Mouse (Mus musculus) myocyte (in vitro differentiated cells): ENCODE results near the gene Gm1673. TPM values are rescaled to one million over a fixed set of nuclear protein-coding genes. Genes with fewer than 3 reads are reported as not detected.

Experiments used
- H3K27me3 ChIP-seq: one replicate; pipeline ENCODE4 v1.6.1; 2011; ENCODE audit not compliant: control insufficient read depth, insufficient read depth, insufficient read length
- H3K36me3 ChIP-seq: one replicate; pipeline ENCODE4 v1.6.1; 2011; ENCODE audit not compliant: control insufficient read depth, insufficient read depth
- H3K4me2 ChIP-seq: one replicate; pipeline ENCODE4 v1.6.1; 2011; ENCODE audit warnings: low read depth, control low read depth
- H3K4me3 ChIP-seq: one replicate; pipeline ENCODE4 v1.5.1; 2011; ENCODE audit warnings: mild to moderate bottlenecking, control low read depth, moderate library complexity
- H3K79me2 ChIP-seq: one replicate; pipeline ENCODE4 v1.6.1; 2011; ENCODE audit not compliant: control insufficient read depth, insufficient read depth
- H3ac ChIP-seq: one replicate; pipeline ENCODE4 v1.6.1; 2011; ENCODE audit not compliant: control insufficient read depth, insufficient read length
- CEBPB ChIP-seq: IDR thresholded peaks from 2 replicates; pipeline ENCODE4 v1.6.1; 2011; ENCODE audit warnings: mild to moderate bottlenecking, moderate library complexity; ENCODE audit not compliant: poor library complexity, insufficient read depth, severe bottlenecking
- E2F4 ChIP-seq: IDR thresholded peaks from one replicate; pipeline ENCODE4 v1.6.1; 2011; ENCODE audit warnings: mild to moderate bottlenecking, control low read depth, moderate library complexity; ENCODE audit not compliant: insufficient read depth
- MAX ChIP-seq: IDR thresholded peaks from one replicate; pipeline ENCODE4 v1.6.1; 2011; ENCODE audit warnings: low read depth, mild to moderate bottlenecking, control low read depth
- MYOD1 ChIP-seq, 3 experiments: IDR thresholded peaks; one replicate each; pipeline ENCODE4 v1.6.1; 2011; ENCODE audit warnings: control low read depth in 2 of 3, low read depth in 2 of 3, mild to moderate bottlenecking in 2 of 3, moderate library complexity in 1 of 3; ENCODE audit not compliant: insufficient read length in 2 of 3, control insufficient read depth in 1 of 3
- MYOG ChIP-seq, 3 experiments: IDR thresholded peaks; one replicate each; pipeline ENCODE4 v1.6.1; 2011; ENCODE audit warnings: control low read depth in 2 of 3, low read depth in 2 of 3, mild to moderate bottlenecking in 2 of 3; ENCODE audit not compliant: insufficient read length in 2 of 3, control insufficient read depth in 1 of 3, insufficient read depth in 1 of 3
- POLR2A ChIP-seq: IDR thresholded peaks from one replicate; pipeline ENCODE4 v1.6.1; 2011; ENCODE audit warnings: low read depth, mild to moderate bottlenecking, control low read depth, moderate library complexity; ENCODE audit not compliant: insufficient read length
- POLR2AphosphoS2 ChIP-seq: IDR thresholded peaks from one replicate; pipeline ENCODE4 v1.6.1; 2011; ENCODE audit warnings: low read depth, control low read depth; ENCODE audit not compliant: insufficient read length
- REST ChIP-seq: IDR thresholded peaks from one replicate; pipeline ENCODE4 v1.6.1; 2011; ENCODE audit warnings: mild to moderate bottlenecking, control low read depth, moderate library complexity; ENCODE audit not compliant: insufficient read depth, insufficient read length
- SRF ChIP-seq: IDR thresholded peaks from one replicate; pipeline ENCODE4 v1.6.1; 2011; ENCODE audit warnings: low read depth; ENCODE audit not compliant: control insufficient read depth, insufficient read length
- TCF12 ChIP-seq: IDR thresholded peaks from one replicate; pipeline ENCODE4 v1.6.1; 2011; ENCODE audit warnings: mild to moderate bottlenecking, control low read depth; ENCODE audit not compliant: poor library complexity, insufficient read depth, severe bottlenecking
- TCF3 ChIP-seq: IDR thresholded peaks from one replicate; pipeline ENCODE4 v1.6.1; 2011; ENCODE audit warnings: low read depth, control low read depth; ENCODE audit not compliant: insufficient read length
- USF1 ChIP-seq: IDR thresholded peaks from one replicate; pipeline ENCODE4 v1.6.1; 2011; ENCODE audit warnings: low read depth, mild to moderate bottlenecking, control low read depth, moderate library complexity
- polyA plus RNA-seq: library from polyadenylated mRNA; unstranded; fragments of >200 nt; fragmentation: generic; extraction: Trizol; gene quantifications from one replicate; pipeline ENCODE4 v1.2.1, GENCODE M21; 2012; ENCODE audit warnings: missing spikeins

The Gm1673 gene
- 1.9 TPM for polyA plus RNA-seq

DNA sequence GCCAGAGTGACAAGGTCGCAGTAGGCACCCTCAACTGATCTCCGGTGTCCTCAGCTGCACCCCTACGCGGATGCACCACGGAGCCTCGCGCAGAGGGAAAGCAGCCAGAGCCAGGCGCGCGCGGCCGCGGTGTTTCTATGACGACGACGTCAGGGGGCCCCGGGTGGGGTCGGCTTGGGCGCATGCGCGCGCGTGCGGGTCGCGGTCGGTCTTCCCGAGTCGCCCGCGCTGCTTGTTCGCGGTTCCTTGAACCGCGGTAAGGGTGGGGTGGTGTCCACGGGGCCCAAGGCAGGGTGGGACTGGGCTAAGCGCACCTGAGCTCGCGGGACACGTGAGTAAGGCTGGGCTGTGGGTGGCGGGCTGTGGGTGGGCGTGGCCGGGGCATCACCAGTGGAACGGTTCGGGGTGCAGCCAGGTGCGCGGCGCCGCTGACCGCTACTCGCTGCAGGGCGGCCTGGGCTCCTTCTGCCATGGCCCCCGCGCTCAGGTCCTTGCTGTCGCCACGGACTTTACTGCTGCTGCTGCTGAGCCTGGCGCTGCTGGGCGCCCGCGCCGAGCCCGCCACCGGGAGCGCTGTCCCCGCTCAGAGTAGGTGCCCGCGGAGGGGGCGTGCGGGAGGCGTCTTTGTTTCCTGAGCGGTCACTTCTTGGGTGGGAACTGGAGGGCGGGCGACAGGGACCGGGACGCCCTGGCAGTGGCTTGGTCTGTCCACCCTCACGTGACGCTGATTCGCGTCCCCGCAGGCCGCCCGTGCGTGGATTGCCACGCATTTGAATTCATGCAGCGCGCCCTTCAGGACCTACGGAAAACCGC is at the start of gene Gm1673:
Gene Gm1673 (plus strand): TSS at position 125 of the 813 bp plus-strand sequence.
- H3ac ChIP-seq: no peak within 1 kb of the TSS
- no peaks in the 10 kb centered on the region for H3K36me3 ChIP-seq
- peaks cover 57% of the 10 kb centered on the region for H3K27me3 ChIP-seq
- H3K79me2 ChIP-seq: no peaks in the 10 kb centered on the region
- H3K4me3 ChIP-seq: no peak within 1 kb of the TSS
- no peak within 1 kb of the TSS for H3K4me2 ChIP-seq
- TF ChIP-seq MYOG (IDR thresholded peaks at IDR 0.05; ENCODE audit: control insufficient read depth in 1 of 3, insufficient read depth in 1 of 3, insufficient read length in 2 of 3, low read depth in 2 of 3) (no peak), REST (no peak), CEBPB (no peak), E2F4 (no peak)

DNA sequence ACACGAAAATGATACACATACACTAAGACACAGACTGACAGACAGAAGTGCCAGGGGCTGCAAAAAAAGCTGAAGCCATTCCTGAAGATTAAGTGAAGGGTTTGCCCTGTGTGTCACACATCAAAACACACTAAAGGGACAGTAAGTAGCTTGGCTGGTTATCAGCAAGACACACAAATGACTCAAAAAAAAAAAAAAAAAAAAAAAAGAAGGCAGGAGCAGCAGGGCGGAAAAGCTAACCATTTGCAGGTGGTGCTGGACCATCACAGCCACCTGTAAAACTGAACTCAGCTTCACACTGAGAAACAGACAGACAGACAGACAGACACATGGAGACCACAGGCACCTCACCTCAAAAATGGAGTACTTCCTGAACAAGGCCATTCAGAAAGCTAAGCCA is 49.2 kb upstream of the Gm1673 start:
- H3ac ChIP-seq: no peak overlapping the region
- peaks cover 13% of the 10 kb centered on the region for H3K36me3 ChIP-seq
- H3K4me2 ChIP-seq: peak overlapping the region; percentile 75
- no peak overlapping the region for H3K4me3 ChIP-seq
- TF ChIP-seq TCF12 (no peak), POLR2A (no peak), SRF (no peak), USF1 (no peak), MYOD1 (IDR thresholded peaks at IDR 0.05; ENCODE audit: control insufficient read depth in 1 of 3, insufficient read length in 2 of 3, low read depth in 2 of 3) (no peak), POLR2AphosphoS2 (no peak), TCF3 (no peak), CEBPB (no peak), MYOG (IDR thresholded peaks at IDR 0.05; ENCODE audit: control insufficient read depth in 1 of 3, insufficient read depth in 1 of 3, insufficient read length in 2 of 3, low read depth in 2 of 3) (no peak), E2F4 (no peak), MAX (no peak), REST (no peak)
- H3K27me3 ChIP-seq: no peaks in the 10 kb centered on the region
- H3K79me2 ChIP-seq: peaks cover 61% of the 10 kb centered on the region

DNA sequence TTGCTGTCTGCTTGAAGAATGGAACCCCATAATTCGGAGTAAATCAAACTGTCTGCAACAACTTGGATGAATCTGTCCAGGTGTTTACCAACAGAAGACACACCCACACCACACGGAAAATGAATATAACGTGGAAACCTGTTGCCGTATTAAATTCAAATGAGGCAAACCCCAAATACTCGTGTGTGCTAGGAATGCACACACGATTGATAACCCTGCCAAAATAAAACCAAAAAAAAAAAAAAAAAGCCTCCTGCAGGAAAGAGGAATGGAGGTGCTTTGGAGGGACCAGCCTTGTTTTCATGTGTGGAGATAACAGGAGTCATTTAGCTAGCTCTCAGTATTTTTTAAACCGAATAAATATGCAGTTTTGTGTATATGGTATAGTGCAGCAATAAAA is 48.4 kb upstream of the Gm1673 start:
- no peak overlapping the region for H3ac ChIP-seq
- H3K4me2 ChIP-seq: peak overlapping the region; percentile 75
- H3K27me3 ChIP-seq: no peaks in the 10 kb centered on the region
- H3K79me2 ChIP-seq: peaks cover 54% of the 10 kb centered on the region
- peak overlapping the region; percentile 53 for H3K4me3 ChIP-seq
- no peak for TF ChIP-seq POLR2A
- TF ChIP-seq POLR2AphosphoS2: no peak
- TF ChIP-seq USF1: no peak
- TF ChIP-seq MYOD1 (IDR thresholded peaks at IDR 0.05; ENCODE audit: control insufficient read depth in 1 of 3, insufficient read length in 2 of 3, low read depth in 2 of 3): no peak
- no peak for TF ChIP-seq CEBPB
- TF ChIP-seq E2F4: no peak
- TF ChIP-seq SRF: no peak
- TF ChIP-seq MAX: no peak
- TF ChIP-seq TCF12: no peak
- no peak for TF ChIP-seq MYOG (IDR thresholded peaks at IDR 0.05; ENCODE audit: control insufficient read depth in 1 of 3, insufficient read depth in 1 of 3, insufficient read length in 2 of 3, low read depth in 2 of 3)
- TF ChIP-seq REST: no peak
- TF ChIP-seq TCF3: no peak
- H3K36me3 ChIP-seq: peaks cover 6% of the 10 kb centered on the region

DNA sequence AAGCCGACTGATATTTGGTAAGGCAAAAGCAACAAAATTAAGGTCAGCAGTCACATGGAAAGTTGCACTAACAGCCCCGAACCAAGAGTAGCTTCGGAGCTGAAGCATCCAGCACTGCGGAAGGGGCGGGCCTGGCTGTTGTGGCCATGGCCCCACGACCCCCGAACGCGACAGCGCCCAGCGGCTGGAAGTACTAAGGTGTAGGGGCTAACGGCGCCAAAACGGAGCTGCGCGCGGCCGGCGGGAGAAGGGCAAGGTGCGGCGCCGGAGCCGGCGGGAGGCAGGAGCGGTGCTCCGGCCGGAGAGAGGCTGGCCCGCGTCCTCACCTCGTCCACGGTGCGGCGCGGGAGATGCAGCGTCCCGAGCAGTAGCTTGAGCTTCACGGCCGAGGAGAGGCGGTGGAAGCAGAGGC is 47.5 kb upstream of the Gm1673 start:
- Histone ChIP-seq H3K4me2 (peak overlapping the region; percentile 75), H3K4me3 (peak overlapping the region; percentile 53), H3K79me2 (peaks cover 48% of the 10 kb centered on the region), H3K27me3 (no peaks in the 10 kb centered on the region), H3ac (peak overlapping the region; percentile 68), H3K36me3 (no peaks in the 10 kb centered on the region)
- TF ChIP-seq REST (no peak), MYOD1 (IDR thresholded peaks at IDR 0.05; ENCODE audit: control insufficient read depth in 1 of 3, insufficient read length in 2 of 3, low read depth in 2 of 3) (peak in 1 of 3 experiments; percentile 1), SRF (no peak)

DNA sequence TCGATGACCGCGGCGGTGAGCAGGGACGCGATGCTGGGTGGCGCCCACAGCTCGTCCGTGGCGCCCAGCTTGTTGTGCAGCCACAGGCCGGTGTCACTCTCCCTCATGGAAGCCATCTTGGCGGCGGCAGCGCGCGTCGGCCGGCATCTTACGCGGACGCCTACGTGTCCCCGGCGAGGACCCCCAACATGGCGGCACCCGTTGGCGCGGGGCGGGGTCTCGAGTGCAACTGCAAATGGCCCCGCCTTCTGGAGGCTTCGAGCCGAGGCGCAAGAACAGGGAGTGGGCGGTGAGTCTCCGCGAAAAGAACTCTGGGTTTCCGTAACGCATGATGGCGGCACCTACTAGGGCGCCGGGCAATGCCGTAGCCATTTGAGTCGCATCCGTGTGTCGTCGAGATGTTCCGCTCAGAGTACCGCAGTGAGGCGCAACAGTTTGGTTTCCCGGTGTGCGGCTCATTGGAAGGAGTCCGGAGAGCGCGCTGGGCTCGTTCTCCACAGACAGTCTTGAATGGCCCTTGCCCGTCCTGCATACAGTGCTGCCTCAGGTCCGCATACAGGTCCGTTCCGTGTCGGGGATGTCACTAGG is 47.0 kb upstream of the Gm1673 start, which contains the start of gene Nelfa:
Gene Nelfa (minus strand): TSS at position 294 of the 588 bp plus-strand sequence.
- Histone ChIP-seq H3K36me3 (no peaks in the 10 kb centered on the region), H3K4me3 (peak within 1 kb of the TSS; percentile 53)
- TF ChIP-seq POLR2AphosphoS2 (peak; percentile 97), TCF3 (no peak), E2F4 (peak; percentile 15), MYOG (IDR thresholded peaks at IDR 0.05; ENCODE audit: control insufficient read depth in 1 of 3, insufficient read depth in 1 of 3, insufficient read length in 2 of 3, low read depth in 2 of 3) (peak in 1 of 3 experiments; percentile 25), TCF12 (no peak), POLR2A (peak; percentile 89), USF1 (no peak), SRF (peak; percentile 86), REST (peak; percentile 3), CEBPB (no peak), MAX (no peak), MYOD1 (IDR thresholded peaks at IDR 0.05; ENCODE audit: control insufficient read depth in 1 of 3, insufficient read length in 2 of 3, low read depth in 2 of 3) (peak in 1 of 3 experiments; percentile 12)

More for the DNA sequence above, 47.0 kb upstream of the Gm1673 start, which contains the start of gene Nelfa:
- H3K4me2 ChIP-seq: peak within 1 kb of the TSS; percentile 75
- no peaks in the 10 kb centered on the region for H3K27me3 ChIP-seq
- H3K79me2 ChIP-seq: peaks cover 44% of the 10 kb centered on the region
- peak within 1 kb of the TSS; percentile 68 for H3ac ChIP-seq
